Mouse (Mus musculus): ENCODE results near the gene Nrg3.

DNA sequence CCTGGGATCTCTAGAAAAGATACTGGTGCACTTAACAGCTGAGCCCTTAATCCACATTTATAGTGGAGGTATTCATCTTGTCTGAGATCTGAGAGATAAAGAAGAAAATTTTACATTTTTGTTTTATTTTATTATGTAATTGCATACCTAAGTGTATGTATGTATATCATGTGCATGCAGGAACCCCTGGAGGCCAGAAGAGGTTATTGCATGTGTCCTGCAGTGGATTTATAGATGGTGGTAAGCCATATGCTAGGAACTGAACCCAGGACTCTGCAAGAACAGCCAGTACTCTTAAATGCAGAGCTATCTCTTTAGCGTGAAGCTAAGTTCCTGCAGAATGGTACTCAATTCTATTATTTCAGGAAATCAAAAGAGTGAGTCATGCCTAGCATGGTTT lies 36.1 kb upstream of the Nrg3 start:
- no peak for TF ChIP-seq CTCF (IDR thresholded peaks at IDR 0.05; ENCODE audit: extremely low read depth, insufficient read depth, insufficient read length, insufficient replicate concordance)
- TF ChIP-seq POLR2A (IDR thresholded peaks at IDR 0.05; ENCODE audit: low read depth, low read length): no peak

All from spleen, adult 2 months (tissue).